Mouse (Mus musculus) brown adipose tissue, adult 24 weeks (tissue): ENCODE results near the gene Cbx5. TPM values are rescaled to one million over a fixed set of nuclear protein-coding genes. Genes with fewer than 3 reads are reported as not detected.
"Not testable (repeated sequence)": the region's sequence is repeated elsewhere in the genome, so short reads cannot be mapped to it uniquely, and the experiment has no call there.

ENCODE experiments used
- H3K27ac ChIP-seq: fragments of 200-500 bp; replicated peaks from 2 replicates; pipeline ENCODE4 v1.5.1; 2012; ENCODE audit warnings: low read depth, mild to moderate bottlenecking, low read length
- H3K4me1 ChIP-seq: fragments of 200-500 bp; 2 replicates; pipeline ENCODE4 v1.6.1; 2012; ENCODE audit warnings: low read length, mixed read lengths; ENCODE audit not compliant: control insufficient read depth, insufficient read depth, insufficient read length
- H3K4me3 ChIP-seq: fragments of 200-500 bp; 2 replicates; pipeline ENCODE4 v1.5.1; 2012; ENCODE audit warnings: low read depth, mild to moderate bottlenecking, low read length, moderate library complexity; ENCODE audit not compliant: insufficient read depth
- polyA plus RNA-seq: library from polyadenylated mRNA; stranded (reverse); fragments of >200 nt; gene quantifications from 2 replicates; pipeline ENCODE4 v1.2.4, GENCODE M21; 2012; ENCODE audit not compliant: missing spikeins, insufficient read depth, insufficient read length

The Cbx5 gene
- polyA plus RNA-seq, 1 experiment, result 37.9 TPM

GRCm38 (mm10) chr15:103241071-103242018 is 1.7 kb upstream of the Cbx5 start:
- H3K4me1 ChIP-seq, result not testable (repeated sequence)
- Histone ChIP-seq H3K27ac (peak overlapping the region; percentile 94), H3K4me3 (peak overlapping the region; percentile 79)

- Histone ChIP-seq H3K4me3 (peak within 1 kb of the TSS; percentile 87), H3K4me1 (peaks cover 3% of the 10 kb centered on the region; the same call in 1 of the 2 replicates), H3K27ac (peak within 1 kb of the TSS; percentile 94)
Observed at GRCm38 (mm10) chr15:103240160-103241028, 778 bp upstream of the Cbx5 start, which contains the start of gene Hnrnpa1. Gene Hnrnpa1 (plus strand): TSS chr15:103240432.

GRCm38 (mm10) chr15:103239130-103239684 is 409 bp downstream of the Cbx5 start:
- Histone ChIP-seq H3K4me1 (peaks cover 3% of the 10 kb centered on the region; the same call in 1 of the 2 replicates), H3K27ac (peak overlapping the region; percentile 66), H3K4me3 (peak overlapping the region; percentile 87)

GRCm38 (mm10) chr15:103237295-103237694 is 2.3 kb downstream of the Cbx5 start:
- no peak overlapping the region for H3K27ac ChIP-seq
- H3K4me1 ChIP-seq, result peaks cover 3% of the 10 kb centered on the region; the same call in 1 of the 2 replicates

GRCm38 (mm10) chr15:103233119-103233518 is 6.5 kb downstream of the Cbx5 start:
- Histone ChIP-seq H3K4me1 (no peaks in the 10 kb centered on the region), H3K27ac (no peak overlapping the region), H3K4me3 (no peak overlapping the region)

More at GRCm38 (mm10) chr15:103237295-103237694, 2.3 kb downstream of the Cbx5 start:
- no peak overlapping the region for H3K4me3 ChIP-seq

- no peak overlapping the region for H3K4me3 ChIP-seq
- H3K27ac ChIP-seq, result no peak overlapping the region
- H3K4me1 ChIP-seq, result no peaks in the 10 kb centered on the region
Observed at GRCm38 (mm10) chr15:103228904-103229303, 10.7 kb downstream of the Cbx5 start.

GRCm38 (mm10) chr15:103227572-103227971 is 12.0 kb downstream of the Cbx5 start:
- Histone ChIP-seq H3K4me1 (no peaks in the 10 kb centered on the region), H3K27ac (no peak overlapping the region), H3K4me3 (no peak overlapping the region)

GRCm38 (mm10) chr15:103227022-103227421 is 12.6 kb downstream of the Cbx5 start:
- no peak overlapping the region for H3K27ac ChIP-seq

GRCm38 (mm10) chr15:103224161-103224560 is 15.5 kb downstream of the Cbx5 start:
- H3K4me1 ChIP-seq, result 0 out of 2 replicates have a peak, but pooled peaks cover 2% of the 10 kb centered on the region
- H3K4me3 ChIP-seq, result no peak overlapping the region
- no peak overlapping the region for H3K27ac ChIP-seq

More at GRCm38 (mm10) chr15:103227022-103227421, 12.6 kb downstream of the Cbx5 start:
- Histone ChIP-seq H3K4me3 (no peak overlapping the region), H3K4me1 (no peaks in the 10 kb centered on the region)

- H3K4me3 ChIP-seq, result no peak overlapping the region
- no peak overlapping the region for H3K27ac ChIP-seq
- H3K4me1 ChIP-seq, result 0 out of 2 replicates have a peak, but pooled peaks cover 2% of the 10 kb centered on the region
Observed at GRCm38 (mm10) chr15:103221386-103221785, 18.2 kb downstream of the Cbx5 start.

GRCm38 (mm10) chr15:103220785-103221184 is 18.8 kb downstream of the Cbx5 start:
- H3K4me3 ChIP-seq, result no peak overlapping the region
- no peak overlapping the region for H3K27ac ChIP-seq
- 0 out of 2 replicates have a peak, but pooled peaks cover 2% of the 10 kb centered on the region for H3K4me1 ChIP-seq

- peaks cover 2% of the 10 kb centered on the region; the same call in 1 of the 2 replicates for H3K4me1 ChIP-seq
- H3K27ac ChIP-seq, result no peak overlapping the region
- no peak overlapping the region for H3K4me3 ChIP-seq
Observed at GRCm38 (mm10) chr15:103216052-103216451, 23.6 kb downstream of the Cbx5 start.

GRCm38 (mm10) chr15:103214971-103215907 is 24.4 kb downstream of the Cbx5 start:
- Histone ChIP-seq H3K27ac (peak overlapping the region; percentile 90), H3K4me1 (no peaks in the 10 kb centered on the region; the same call in 1 of the 2 replicates), H3K4me3 (peak overlapping the region; percentile 82)

- no peaks in the 10 kb centered on the region; the same call in 1 of the 2 replicates for H3K4me1 ChIP-seq
- no peak overlapping the region; the same call in 1 of the 2 replicates for H3K27ac ChIP-seq
- no peak overlapping the region for H3K4me3 ChIP-seq
Observed at GRCm38 (mm10) chr15:103214149-103214548, 25.5 kb downstream of the Cbx5 start.
